Mouse (Mus musculus): ENCODE data around the gene Lrrc56.

Gene Lrrc56

GRCm38 (mm10) chr7:141192776-141193347 lies 1.1 kb upstream of the Lrrc56 start:
- DNase-seq (ENCODE audit: low spot score) = no peak

DNA sequence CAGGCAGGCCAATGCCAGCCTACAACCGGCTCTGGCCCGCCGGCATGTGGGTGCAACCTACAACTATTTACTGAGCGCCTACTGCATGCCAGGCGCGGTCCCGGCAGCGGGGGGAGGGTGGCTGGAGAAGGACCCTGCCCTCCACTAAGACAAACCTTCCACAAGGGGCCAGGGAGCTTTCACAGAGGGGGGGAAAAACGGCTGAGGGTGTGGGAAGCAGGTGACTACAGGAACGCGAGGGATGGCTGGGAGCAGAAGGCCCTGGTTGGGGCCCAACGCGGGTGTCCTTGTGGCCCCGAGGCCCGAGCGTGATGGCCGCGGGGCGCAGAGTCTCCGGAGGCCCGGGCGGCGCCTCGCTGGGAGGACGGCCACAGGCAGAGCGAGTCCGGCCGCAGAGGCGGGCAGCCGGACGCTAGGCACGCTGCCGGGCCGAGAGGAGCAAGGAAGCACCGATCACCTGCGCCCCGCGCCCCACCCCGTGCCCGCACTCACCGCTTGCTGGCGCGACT lies 555 bp upstream of the Lrrc56 start:
- DNase-seq (ENCODE audit: low spot score) = peak; percentile 51

- DNase-seq (ENCODE audit: low spot score) = no peak
These were observed 452 bp downstream of the Lrrc56 start for GRCm38 (mm10) chr7:141194409-141194808.

DNA sequence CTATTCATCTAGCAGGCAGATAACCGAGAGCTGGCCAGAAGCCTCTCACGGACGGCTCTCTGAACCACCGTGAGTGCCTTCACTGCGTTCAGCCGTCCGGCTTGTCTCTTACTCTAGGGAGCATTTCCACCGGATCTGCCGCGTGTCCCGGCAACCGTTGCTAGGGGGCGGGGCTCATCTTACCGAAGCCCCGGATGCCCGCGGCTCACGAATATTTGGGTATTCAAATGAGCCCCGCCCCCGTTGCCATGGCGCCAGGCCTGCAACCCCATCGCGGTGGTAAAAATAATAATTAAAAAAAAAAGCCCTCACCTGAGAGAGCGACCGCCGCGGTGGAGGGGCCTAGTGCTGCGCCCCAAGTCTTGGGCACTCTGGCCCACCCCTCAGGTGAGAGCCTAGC lies 873 bp downstream of the Lrrc56 start:
- peak; percentile 86 for DNase-seq (ENCODE audit: low spot score)

- DNase-seq (ENCODE audit: low spot score) = no peak
These were observed 1.8 kb downstream of the Lrrc56 start for GRCm38 (mm10) chr7:141195754-141196153.

GRCm38 (mm10) chr7:141196619-141197282 lies 2.8 kb downstream of the Lrrc56 start:
- no peak for DNase-seq (ENCODE audit: low spot score)

DNA sequence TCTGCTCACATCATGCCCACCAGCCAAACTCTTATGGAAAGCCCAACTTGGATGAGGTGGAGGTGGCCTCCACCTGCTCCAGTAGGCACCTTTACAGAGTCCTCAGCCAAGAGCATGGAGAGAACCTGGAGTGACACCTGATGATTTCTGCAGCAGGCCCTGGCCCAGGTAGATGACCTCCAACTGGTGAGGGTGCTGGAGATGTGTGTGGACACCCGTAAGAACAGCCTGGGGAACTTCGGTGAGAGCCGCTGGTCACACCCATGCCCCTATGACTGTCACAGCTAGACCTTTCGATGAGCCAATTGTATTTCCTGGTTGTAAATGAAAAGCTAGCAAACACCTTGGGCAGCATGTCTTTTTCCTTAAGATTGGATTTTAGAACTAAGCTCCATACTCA lies 4.2 kb downstream of the Lrrc56 start:
- no peak for DNase-seq (ENCODE audit: low spot score)

DNA sequence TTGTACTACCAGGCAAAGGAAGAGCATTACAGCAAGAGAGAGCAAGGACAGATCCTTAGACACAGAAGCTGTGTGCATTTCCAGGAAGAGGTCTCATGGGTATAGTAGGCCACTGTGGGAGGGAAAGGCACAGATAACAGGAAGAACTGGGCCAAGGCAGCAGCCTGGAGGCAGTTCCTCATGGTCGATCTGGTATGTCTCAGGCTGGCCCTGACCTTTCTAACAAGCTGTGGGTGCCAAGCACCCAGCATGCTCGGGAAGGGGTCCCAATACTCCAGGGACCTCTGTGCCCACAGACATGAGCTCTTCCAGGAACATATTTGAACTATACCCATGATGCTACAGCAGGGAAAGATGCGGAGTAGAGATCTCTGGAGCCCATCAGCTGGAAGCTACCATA lies 10.6 kb downstream of the Lrrc56 start:
- no peak for DNase-seq (ENCODE audit: low spot score)

- DNase-seq (ENCODE audit: low spot score) = no peak
These were observed 11.5 kb downstream of the Lrrc56 start for GRCm38 (mm10) chr7:141205504-141205903.

- DNase-seq (ENCODE audit: low spot score) = no peak
These were observed 12.4 kb downstream of the Lrrc56 start for GRCm38 (mm10) chr7:141206182-141206937.

- no peak for DNase-seq (ENCODE audit: low spot score)
These were observed 15.6 kb downstream of the Lrrc56 start for GRCm38 (mm10) chr7:141209526-141209925.

GRCm38 (mm10) chr7:141210137-141210536 lies 16.2 kb downstream of the Lrrc56 start:
- no peak for DNase-seq (ENCODE audit: low spot score)

GRCm38 (mm10) chr7:141210606-141211131 lies 16.7 kb downstream of the Lrrc56 start:
- no peak for DNase-seq (ENCODE audit: low spot score)

- no peak for DNase-seq (ENCODE audit: low spot score)
These were observed 19.2 kb downstream of the Lrrc56 start for GRCm38 (mm10) chr7:141213133-141213532.

DNA sequence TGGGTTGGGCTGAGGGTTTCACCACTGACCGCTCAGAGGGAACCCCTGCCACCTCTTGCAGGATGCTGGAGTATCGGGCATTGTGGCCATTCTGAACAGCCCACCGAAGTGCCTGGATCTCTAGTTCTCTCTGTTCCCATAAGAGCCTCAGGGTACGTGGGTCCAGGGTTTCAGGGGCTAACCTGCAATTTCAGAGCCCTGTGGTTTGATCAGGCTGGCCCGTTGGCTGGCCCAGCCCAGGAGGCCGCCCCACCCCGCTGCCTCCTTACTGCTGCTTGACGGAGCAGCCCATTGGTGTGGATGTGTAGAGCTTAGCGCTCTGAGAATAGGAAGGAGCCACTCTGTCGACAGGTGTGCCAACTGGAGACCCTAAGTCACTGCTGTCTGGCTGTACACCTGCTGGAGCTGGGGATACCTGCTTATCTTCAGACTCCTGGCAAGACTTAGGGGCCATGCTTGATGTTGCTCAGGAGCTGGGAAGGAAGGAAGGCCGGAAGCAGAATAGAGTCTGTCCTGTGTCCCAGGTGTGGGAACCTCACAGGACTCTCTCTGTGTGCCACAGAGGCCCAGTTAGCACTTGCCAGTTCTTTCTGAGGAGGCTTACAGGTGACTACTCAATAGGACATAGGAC lies 19.8 kb downstream of the Lrrc56 start, which contains the start of gene Lmntd2:
Gene Lmntd2, minus strand, starts transcription at position 476 of the 631 bp plus-strand sequence.
- no peak for DNase-seq (ENCODE audit: low spot score)

- DNase-seq (ENCODE audit: low spot score) = no peak
These were observed 20.4 kb downstream of the Lrrc56 start for GRCm38 (mm10) chr7:141214310-141214709.

DNA sequence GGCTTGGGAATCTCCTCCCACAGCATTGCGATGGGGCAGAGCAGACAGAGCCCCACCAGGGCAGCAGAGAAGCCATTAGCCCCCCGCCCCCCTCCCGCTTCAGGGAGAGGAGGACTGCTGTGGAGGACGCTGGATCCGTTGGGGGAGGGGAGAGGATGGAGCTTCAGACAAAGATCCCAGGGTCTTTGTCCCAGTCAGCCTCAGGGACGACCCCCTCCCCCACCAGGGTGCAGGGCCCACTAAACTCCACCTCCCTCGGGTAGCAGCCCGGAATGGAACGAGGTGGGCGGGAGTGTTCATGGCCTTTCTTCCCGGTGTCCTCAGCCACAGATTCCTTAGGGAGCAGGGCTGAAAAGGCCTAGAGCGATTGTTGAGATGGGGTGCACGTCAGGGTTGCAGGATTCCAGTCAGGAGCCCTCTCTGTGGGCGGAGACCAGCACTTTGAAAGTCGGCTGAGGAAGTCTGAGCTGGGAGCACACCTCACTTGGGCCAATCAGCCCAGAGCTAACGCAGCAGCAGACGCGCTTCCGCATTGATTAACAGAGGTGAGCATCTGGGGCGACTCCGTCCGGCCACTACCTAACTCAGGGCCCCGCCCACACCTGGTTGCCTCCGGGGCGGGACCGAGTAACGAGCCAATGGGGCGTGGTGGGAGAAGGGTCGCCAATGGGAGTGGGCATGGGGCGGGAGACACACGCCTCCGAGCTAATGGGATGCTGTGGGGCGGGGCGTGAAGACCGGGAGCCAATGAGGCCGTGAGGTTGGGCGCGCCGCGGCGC lies 21.3 kb downstream of the Lrrc56 start, which contains the start of gene Rassf7:
Gene Rassf7, plus strand, starts transcription at position 760 of the 779 bp plus-strand sequence.
- peak; percentile 83 for DNase-seq (ENCODE audit: low spot score)

DNA sequence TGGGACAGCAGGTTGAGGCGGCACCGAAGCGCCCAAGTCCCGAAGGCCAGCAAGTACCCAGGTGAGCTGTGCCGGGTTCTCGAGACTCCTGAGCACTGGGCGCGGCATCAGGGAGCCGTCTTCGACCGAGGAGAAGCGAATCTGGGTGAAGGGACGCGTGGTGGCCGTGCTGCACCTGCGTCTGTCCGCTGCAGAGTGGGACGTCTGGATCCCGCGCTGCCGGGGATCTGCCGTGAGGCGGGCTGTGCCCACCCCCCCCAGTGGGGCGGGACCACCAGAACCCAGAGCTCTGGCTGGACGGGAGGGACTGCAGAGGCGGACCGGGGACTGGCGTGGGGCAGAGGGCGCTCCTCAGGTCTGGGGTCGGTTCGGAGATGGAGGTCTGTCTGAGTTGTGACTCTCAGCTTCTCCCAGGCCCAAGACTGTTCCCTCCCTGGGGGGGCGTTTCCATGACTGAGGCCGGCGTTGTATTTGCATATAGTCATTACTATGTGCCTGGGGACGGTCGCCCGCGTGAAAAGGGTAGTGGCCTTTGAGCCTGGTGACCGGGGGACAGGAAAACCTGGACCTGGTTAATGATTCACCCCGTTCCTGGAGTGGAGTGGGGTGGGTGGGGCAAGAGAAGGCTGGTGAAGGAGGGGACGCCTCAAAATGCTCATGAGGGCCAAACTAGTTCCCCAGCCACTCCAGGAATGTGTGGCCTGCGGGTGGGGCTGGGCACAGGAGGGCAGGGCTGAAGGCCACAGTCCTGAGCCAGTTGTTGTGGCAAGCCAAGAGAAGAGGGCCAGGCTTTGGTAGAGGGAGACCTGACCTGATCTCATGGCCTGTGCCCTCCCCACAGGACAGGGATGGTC lies 22.1 kb downstream of the Lrrc56 start:
- DNase-seq (ENCODE audit: low spot score) = no peak

- no peak for DNase-seq (ENCODE audit: low spot score)
These were observed 22.9 kb downstream of the Lrrc56 start for GRCm38 (mm10) chr7:141216894-141217293.

DNA sequence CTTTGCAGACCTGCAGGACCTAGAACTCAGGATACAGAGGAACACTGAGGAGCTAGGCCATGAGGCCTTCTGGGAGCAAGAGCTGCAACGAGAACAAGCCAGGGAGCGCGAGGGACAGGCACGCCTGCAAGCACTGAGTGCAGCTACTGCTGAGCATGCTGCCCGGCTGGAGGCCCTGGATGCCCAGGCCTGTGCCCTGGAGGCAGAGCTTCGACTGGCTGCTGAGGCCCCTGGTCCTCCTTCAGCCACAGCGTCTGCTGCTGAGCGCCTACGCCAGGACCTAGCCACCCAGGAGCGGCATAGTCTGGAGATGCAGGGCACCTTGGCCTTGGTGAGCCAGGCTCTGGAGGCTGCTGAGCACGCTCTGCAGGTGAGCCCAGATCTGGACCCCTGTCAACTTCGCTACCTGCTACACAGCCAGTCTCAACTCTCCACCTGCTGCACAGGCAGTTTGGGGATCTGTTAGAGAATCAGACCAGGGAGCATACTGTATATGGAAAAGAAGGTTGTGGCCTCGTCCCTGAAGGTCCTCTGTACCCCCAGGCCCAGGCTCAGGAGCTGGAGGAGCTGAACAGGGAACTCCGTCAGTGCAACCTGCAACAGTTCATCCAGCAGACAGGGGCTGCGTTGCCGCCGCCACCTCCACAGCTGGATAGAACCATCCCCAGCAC lies 23.5 kb downstream of the Lrrc56 start:
- DNase-seq (ENCODE audit: low spot score) = no peak

Measured in layer of hippocampus, adult 11-12 months (tissue).